Mouse (Mus musculus) kidney, adult 2 months (tissue): ENCODE results near the gene Fam160a1. TPM values are rescaled to one million over a fixed set of nuclear protein-coding genes. Genes with fewer than 3 reads are reported as not detected.

Source experiments
- DNase-seq: peaks from one replicate; pipeline ENCODE4 v3.0.0; 2021
- H3K27ac ChIP-seq: fragments of 200-500 bp; 2 replicates; pipeline ENCODE4 v1.5.1; 2012; ENCODE audit warnings: low read depth, low read length, control low read depth, inconsistent platforms; ENCODE audit not compliant: insufficient read depth
- H3K27me3 ChIP-seq: fragments of 200-500 bp; replicated peaks from 2 replicates; pipeline ENCODE4 v1.6.1; 2012; ENCODE audit warnings: mild to moderate bottlenecking, moderate library complexity, low read length, inconsistent platforms; ENCODE audit not compliant: control insufficient read depth, insufficient read depth
- H3K36me3 ChIP-seq: fragments of 200-500 bp; 2 replicates; pipeline ENCODE4 v1.6.1; 2012; ENCODE audit warnings: mild to moderate bottlenecking, moderate library complexity, low read length, inconsistent platforms; ENCODE audit not compliant: control insufficient read depth, insufficient read depth
- H3K4me1 ChIP-seq: fragments of 200-500 bp; 2 replicates; pipeline ENCODE4 v1.6.1; 2011; ENCODE audit warnings: low read length; ENCODE audit not compliant: control insufficient read depth, insufficient read depth
- H3K4me3 ChIP-seq: fragments of 200-500 bp; 2 replicates; pipeline ENCODE4 v1.5.1; 2011; ENCODE audit warnings: mild to moderate bottlenecking, low read depth, low read length, control low read depth; ENCODE audit not compliant: insufficient read depth
- CTCF ChIP-seq: fragments of 200-500 bp; conservative IDR thresholded peaks from 2 replicates; pipeline ENCODE4 v1.5.1; 2011; ENCODE audit warnings: low read depth, mild to moderate bottlenecking, control low read depth, low read length, moderate library complexity, mixed read lengths; ENCODE audit not compliant: insufficient read depth, insufficient read length
- POLR2A ChIP-seq: fragments of 200-500 bp; IDR thresholded peaks from one replicate; pipeline ENCODE4 v1.6.1; 2011; ENCODE audit warnings: low read depth, low read length, control low read depth
- WGBS: fragments of 180-500 bp; shearing (Covaris S2); methylation state at CpG from one replicate; pipeline ENCODE4 v1.1.7; 2018; 5-methylcytosine and 5-hydroxymethylcytosine counted together
- polyA plus RNA-seq: library from polyadenylated mRNA; depleted of rRNA; stranded (reverse); fragments of >200 nt; gene quantifications from 2 replicates; pipeline ENCODE4 v1.2.3, GENCODE M21; 2012

Gene Fam160a1
- polyA plus RNA-seq, 1 experiment, result 8.5 TPM

DNA sequence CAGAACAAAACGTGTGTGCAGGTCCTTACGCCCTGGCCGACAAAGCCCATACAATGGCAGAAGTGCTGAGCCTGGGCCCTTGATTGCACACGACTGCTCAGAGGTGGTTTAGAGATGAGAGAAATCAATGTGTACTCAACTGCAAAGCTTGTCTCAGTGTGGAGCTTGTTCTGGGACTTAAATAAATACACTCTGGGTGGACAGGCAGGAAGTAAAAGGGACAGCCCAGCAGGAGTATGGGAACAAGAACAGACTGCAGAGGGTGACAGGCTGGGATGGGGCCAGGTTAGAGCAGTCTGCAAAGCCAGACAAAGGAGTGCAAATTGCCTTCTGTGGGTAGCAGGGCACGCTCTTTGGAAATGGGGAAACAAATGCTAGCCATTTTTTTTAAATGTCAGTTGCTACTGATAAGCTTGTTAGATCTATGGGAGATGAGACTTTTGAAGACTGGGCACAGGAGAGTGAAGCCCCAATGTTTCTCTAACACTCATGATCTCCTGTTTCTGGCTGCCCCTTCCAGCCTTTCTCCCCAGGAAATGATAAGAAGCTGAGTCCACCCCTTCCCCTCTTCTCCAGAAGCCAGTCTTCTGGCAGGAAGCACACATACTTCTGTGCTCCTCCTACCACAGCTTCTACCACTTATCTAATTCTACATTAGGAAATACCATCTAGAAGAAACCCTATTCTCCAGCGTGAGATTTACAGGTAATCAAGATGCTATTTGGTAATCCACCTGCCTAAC is 113.8 kb downstream of the Fam160a1 start:
- Histone ChIP-seq H3K4me1 (no peaks in the 10 kb centered on the region), H3K27me3 (no peaks in the 10 kb centered on the region), H3K27ac (no peak overlapping the region), H3K36me3 (no peaks in the 10 kb centered on the region), H3K4me3 (no peak overlapping the region)
- no peak for DNase-seq
- TF ChIP-seq POLR2A (no peak), CTCF (no peak)
- WGBS, result 76% methylated on average over 6 of the region's 6 CpGs

DNA sequence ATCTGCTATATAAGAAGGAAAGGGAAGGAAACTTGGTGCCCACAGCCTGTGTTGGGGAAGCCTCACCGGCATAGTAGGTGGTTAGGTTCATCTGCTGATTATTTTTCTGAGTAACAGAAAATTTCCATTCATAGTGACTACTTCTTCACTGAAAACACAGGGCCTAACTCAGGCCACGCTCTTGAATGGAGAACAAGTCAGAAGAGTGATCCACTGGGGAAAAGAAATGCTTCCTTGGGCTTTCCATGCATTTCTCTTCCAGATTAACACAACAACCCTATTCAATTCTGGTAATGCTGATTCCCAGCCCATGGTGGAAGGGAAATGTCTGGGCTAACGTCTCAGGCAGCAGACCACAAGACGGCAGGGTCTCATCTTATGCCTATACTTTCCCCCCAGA is 118.6 kb downstream of the Fam160a1 start:
- H3K4me3 ChIP-seq, result no peak overlapping the region
- no peaks in the 10 kb centered on the region for H3K27me3 ChIP-seq
- no peaks in the 10 kb centered on the region for H3K36me3 ChIP-seq
- DNase-seq, result no peak
- TF ChIP-seq POLR2A (no peak), CTCF (no peak)
- 95% methylated on average over 4 of the region's 4 CpGs for WGBS
- H3K4me1 ChIP-seq, result no peaks in the 10 kb centered on the region
- no peak overlapping the region for H3K27ac ChIP-seq

DNA sequence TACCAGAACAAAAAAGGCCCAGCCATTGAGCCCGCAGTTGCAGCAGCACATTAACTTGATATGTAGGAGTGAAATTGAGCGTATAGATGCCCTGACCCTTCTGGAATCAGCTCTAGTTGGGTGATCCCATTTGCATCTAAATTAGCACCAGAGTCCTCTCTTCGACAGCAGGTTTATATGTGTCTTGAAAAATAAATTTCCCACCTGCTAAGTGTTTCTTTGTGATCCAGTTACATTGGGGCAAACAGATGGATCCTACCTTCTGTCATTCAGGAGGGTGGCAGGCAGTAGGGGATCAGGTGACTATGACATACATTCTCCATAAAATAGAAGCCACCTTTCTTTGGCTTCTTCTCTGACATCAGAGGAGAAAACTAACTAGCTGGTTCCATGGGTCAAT is 122.0 kb downstream of the Fam160a1 start:
- Histone ChIP-seq H3K27me3 (no peaks in the 10 kb centered on the region), H3K36me3 (no peaks in the 10 kb centered on the region), H3K4me1 (peaks cover 3% of the 10 kb centered on the region; the same call in 1 of the 2 replicates), H3K4me3 (no peak overlapping the region), H3K27ac (no peak overlapping the region)
- WGBS, result 63% methylated on average over 3 of the region's 3 CpGs
- TF ChIP-seq CTCF (no peak), POLR2A (no peak)
- no peak for DNase-seq

GRCm38 (mm10) chr3:85693013-85693412 is 124.1 kb downstream of the Fam160a1 start:
- DNase-seq, result no peak
- no peaks in the 10 kb centered on the region for H3K36me3 ChIP-seq
- H3K4me3 ChIP-seq, result no peak overlapping the region
- TF ChIP-seq POLR2A (no peak), CTCF (no peak)
- peaks cover 3% of the 10 kb centered on the region; the same call in 1 of the 2 replicates for H3K4me1 ChIP-seq
- 68% methylated on average over 3 of the region's 3 CpGs for WGBS
- H3K27ac ChIP-seq, result no peak overlapping the region
- no peaks in the 10 kb centered on the region for H3K27me3 ChIP-seq

DNA sequence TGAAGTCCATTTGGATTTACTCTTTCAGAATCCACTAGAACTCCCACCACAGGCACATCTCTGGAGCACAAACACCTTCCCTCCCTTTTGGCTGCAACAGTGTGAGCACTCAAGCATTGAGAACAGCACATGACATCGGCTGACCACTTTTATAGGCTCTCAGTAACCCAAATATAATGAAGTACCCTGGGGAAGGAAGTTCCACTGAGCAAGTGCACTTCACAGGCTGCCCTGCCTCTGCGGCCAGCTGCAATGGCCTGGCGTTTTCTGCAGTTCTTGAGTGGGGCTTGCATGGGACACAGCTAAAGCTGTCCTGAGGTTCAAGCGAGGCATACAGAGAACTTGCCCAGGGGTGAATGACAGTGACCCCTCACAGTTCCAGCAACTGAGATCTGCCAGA is 126.0 kb downstream of the Fam160a1 start:
- Histone ChIP-seq H3K27me3 (no peaks in the 10 kb centered on the region), H3K36me3 (no peaks in the 10 kb centered on the region), H3K27ac (no peak overlapping the region), H3K4me3 (no peak overlapping the region), H3K4me1 (peaks cover 3% of the 10 kb centered on the region; the same call in 1 of the 2 replicates)
- 31% methylated on average over 4 of the region's 4 CpGs for WGBS
- TF ChIP-seq POLR2A, result no peak
- no peak for TF ChIP-seq CTCF
- peak; percentile 27 for DNase-seq

DNA sequence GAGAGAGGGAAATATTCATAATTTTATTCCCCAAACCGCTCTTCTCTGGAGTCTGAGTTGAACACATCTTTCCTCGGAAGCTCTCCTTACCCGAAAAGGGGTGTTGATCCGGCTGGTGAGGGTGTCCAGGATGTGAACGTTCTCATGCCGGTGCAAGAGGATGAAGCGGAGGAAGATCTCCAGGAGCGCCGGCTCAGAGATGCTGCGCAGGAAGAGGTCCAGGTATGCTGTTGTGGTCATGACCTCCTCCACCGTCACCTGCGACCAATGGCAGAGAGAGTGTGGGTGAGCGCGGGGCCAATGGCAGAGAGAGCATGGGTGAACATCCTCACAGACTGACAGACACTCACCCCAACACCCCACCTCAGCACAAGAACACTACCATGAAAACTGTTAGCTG is 128.8 kb downstream of the Fam160a1 start:
- H3K27ac ChIP-seq, result no peak overlapping the region
- DNase-seq, result no peak
- WGBS, result 96% methylated on average over 14 of the region's 14 CpGs
- TF ChIP-seq POLR2A, result no peak
- no peak for TF ChIP-seq CTCF
- H3K4me1 ChIP-seq, result peaks cover 3% of the 10 kb centered on the region; the same call in 1 of the 2 replicates
- no peaks in the 10 kb centered on the region for H3K36me3 ChIP-seq
- H3K4me3 ChIP-seq, result no peak overlapping the region
- H3K27me3 ChIP-seq, result no peaks in the 10 kb centered on the region

DNA sequence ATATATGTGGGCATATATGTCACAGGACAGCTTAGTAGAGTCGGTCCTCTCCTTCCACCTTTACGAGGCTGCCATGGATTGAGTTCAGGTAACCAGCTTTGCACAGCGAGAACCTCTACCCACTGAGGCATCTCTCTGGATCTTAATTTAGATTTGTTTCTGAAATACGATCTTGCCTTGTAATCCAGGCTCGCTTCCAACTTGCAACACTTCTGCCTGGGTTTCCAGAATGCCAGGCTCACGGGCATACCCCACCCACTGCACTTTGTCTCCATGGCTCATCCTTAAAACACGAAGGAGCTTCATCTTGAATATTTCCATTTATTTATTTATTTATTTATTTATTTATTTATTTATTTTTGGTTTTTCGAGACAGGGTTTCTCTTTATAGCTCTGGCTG is 131.8 kb downstream of the Fam160a1 start:
- no peak for TF ChIP-seq CTCF
- no peak for TF ChIP-seq POLR2A
- H3K4me3 ChIP-seq, result no peak overlapping the region
- no peaks in the 10 kb centered on the region for H3K27me3 ChIP-seq
- no peak for DNase-seq
- no peaks in the 10 kb centered on the region for H3K36me3 ChIP-seq
- no peaks in the 10 kb centered on the region for H3K4me1 ChIP-seq
- 86% methylated on average over 8 of the region's 8 CpGs for WGBS
- H3K27ac ChIP-seq, result no peak overlapping the region
